Mouse (Mus musculus) megakaryocyte progenitor cell, adult 5-6 weeks (primary cell): ENCODE measurements at regions not wholly inside any gene's neighbourhood (a gene's known extent, or its start where the extent isn't known, plus 50 kb on each side); places are given as distances from the start of the nearest gene placed in this dataset.

ENCODE experiments used
- ATAC-seq: replicated peaks from 2 replicates; pipeline ENCODE4 v1.8.0; 2016; ENCODE audit warnings: mild to moderate bottlenecking, moderate TSS enrichment, inconsistent platforms; ENCODE audit not compliant: poor library complexity

GRCm38 (mm10) chr7:51790690-51791560 is 70.9 kb upstream of the Gas2 start:
- no peak for ATAC-seq

- no peak for ATAC-seq
Measured at GRCm38 (mm10) chr7:51791561-51791863, 70.3 kb upstream of the Gas2 start.
